Mouse (Mus musculus): Measurements from ENCODE around the gene Pum3. TPM values are rescaled to one million over a fixed set of nuclear protein-coding genes. Genes with fewer than 3 reads are reported as not detected.
"Not testable (repeated sequence)": the region's sequence is repeated elsewhere in the genome, so short reads cannot be mapped to it uniquely, and the experiment has no call there.

Gene Pum3
- polyA plus RNA-seq, 1 experiment = 13.1 TPM

GRCm38 (mm10) chr19:27395936-27396335 is 33.7 kb downstream of the Pum3 start:
- Histone ChIP-seq H3K4me1 (ENCODE audit: control insufficient read depth, insufficient read depth, low read length) (peaks cover 40% of the 10 kb centered on the region), H3K27me3 (replicated peaks; ENCODE audit: control insufficient read depth, insufficient read depth, low read length) (no peaks in the 10 kb centered on the region), H3K36me3 (ENCODE audit: control insufficient read depth, insufficient read depth, low read length) (peaks cover 1% of the 10 kb centered on the region; the same call in 1 of the 2 replicates), H3K4me3 (ENCODE audit: insufficient read depth, low read depth, low read length) (no peak overlapping the region), H3K27ac (ENCODE audit: insufficient read depth, low read depth, low read length) (peak overlapping the region; percentile 89)
- WGBS = 46% methylated on average over 5 of the region's 5 CpGs
- no peak for TF ChIP-seq CTCF (conservative IDR thresholded peaks at IDR 0.05; ENCODE audit: insufficient read depth, insufficient read length, low read depth, low read length)
- TF ChIP-seq POLR2A (IDR thresholded peaks at IDR 0.05; ENCODE audit: low read depth, low read length) = no peak
- peak; percentile 84 for DNase-seq

DNA sequence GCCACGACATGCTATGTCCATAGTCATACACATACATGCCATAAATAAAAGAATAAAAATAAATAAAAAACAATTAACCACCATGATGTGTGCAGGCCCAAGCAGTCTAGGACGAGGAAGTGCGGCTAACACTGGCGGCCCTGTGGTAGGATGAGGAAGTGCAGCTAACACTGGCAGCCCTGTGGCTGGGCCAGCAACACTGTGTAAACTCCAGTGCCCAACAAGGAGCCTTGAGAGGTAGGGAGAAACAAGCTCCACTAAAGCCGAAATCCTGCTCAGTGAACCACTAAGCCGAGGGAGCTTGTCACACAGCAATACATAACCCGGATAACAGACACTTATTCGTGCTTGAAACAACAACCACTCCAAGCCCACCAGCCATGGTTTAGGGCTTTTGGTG is 34.1 kb downstream of the Pum3 start:
- Histone ChIP-seq H3K27me3 (replicated peaks; ENCODE audit: control insufficient read depth, insufficient read depth, low read length) (no peaks in the 10 kb centered on the region), H3K27ac (ENCODE audit: insufficient read depth, low read depth, low read length) (peak overlapping the region; percentile 89), H3K4me3 (ENCODE audit: insufficient read depth, low read depth, low read length) (no peak overlapping the region), H3K4me1 (ENCODE audit: control insufficient read depth, insufficient read depth, low read length) (peaks cover 40% of the 10 kb centered on the region), H3K36me3 (ENCODE audit: control insufficient read depth, insufficient read depth, low read length) (peaks cover 1% of the 10 kb centered on the region; the same call in 1 of the 2 replicates)
- TF ChIP-seq POLR2A (IDR thresholded peaks at IDR 0.05; ENCODE audit: low read depth, low read length) (no peak), CTCF (conservative IDR thresholded peaks at IDR 0.05; ENCODE audit: insufficient read depth, insufficient read length, low read depth, low read length) (peak; percentile 53)
- 35% methylated on average over 8 of the region's 8 CpGs for WGBS
- DNase-seq = peak; percentile 80

DNA sequence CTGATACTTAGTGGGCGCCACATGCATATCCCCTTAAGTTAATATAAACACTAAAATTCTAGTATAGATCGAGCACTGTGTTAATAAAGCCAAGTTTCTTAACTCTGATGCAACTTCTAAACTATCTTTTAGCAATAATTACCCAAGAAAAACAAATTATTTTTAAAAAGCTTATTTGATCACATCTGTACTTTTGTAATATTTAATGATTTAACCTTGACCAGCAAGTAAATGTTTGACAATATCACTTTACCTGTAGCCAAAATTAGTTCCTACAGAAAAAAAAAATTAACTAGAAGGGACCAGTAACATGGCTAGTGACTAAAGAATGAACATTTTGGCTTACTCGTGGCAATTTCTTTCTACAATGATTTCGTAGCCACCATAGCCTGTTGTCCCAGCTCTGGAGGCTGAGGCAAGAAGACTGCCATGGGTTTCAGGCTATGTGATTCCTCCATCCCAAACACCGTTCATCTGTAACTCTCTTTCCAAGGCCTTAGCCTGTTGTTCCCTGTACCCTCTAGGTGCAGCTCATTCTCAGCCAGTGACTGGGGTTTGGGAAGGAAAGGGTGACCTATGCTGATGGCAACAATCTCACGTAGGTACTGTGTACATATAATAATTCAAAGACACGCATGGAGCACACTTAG is 35.2 kb downstream of the Pum3 start:
- no peaks in the 10 kb centered on the region for H3K27me3 ChIP-seq (replicated peaks; ENCODE audit: control insufficient read depth, insufficient read depth, low read length)
- TF ChIP-seq CTCF (conservative IDR thresholded peaks at IDR 0.05; ENCODE audit: insufficient read depth, insufficient read length, low read depth, low read length) = no peak
- TF ChIP-seq POLR2A (IDR thresholded peaks at IDR 0.05; ENCODE audit: low read depth, low read length) = no peak
- peak overlapping the region; percentile 89 for H3K27ac ChIP-seq (ENCODE audit: insufficient read depth, low read depth, low read length)
- DNase-seq = peak; percentile 48
- peaks cover 4% of the 10 kb centered on the region; the same call in 1 of the 2 replicates for H3K36me3 ChIP-seq (ENCODE audit: control insufficient read depth, insufficient read depth, low read length)
- H3K4me3 ChIP-seq (ENCODE audit: insufficient read depth, low read depth, low read length) = no peak overlapping the region
- H3K4me1 ChIP-seq (ENCODE audit: control insufficient read depth, insufficient read depth, low read length) = peaks cover 40% of the 10 kb centered on the region
- WGBS = 63% methylated on average over 7 of the region's 7 CpGs

DNA sequence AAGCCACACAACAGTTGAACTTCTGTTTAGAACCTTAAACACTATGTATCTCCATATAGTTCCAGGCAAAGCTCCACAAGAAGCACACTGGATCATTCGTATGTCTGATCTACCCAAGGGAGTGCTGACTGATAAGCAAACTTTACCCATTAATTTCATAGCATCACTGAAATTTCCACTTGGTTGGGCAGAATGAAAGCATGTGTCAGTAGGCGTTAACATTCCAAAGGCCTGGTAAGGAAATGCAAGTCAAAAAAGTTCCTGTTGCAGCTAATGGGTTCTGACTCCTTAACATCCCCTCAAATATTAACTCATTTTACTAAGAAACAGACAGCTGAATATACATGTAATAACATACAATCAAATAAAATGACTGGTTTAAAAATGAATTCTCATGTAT is 37.2 kb downstream of the Pum3 start:
- no peak overlapping the region for H3K27ac ChIP-seq (ENCODE audit: insufficient read depth, low read depth, low read length)
- no peak overlapping the region for H3K4me3 ChIP-seq (ENCODE audit: insufficient read depth, low read depth, low read length)
- H3K27me3 ChIP-seq (replicated peaks; ENCODE audit: control insufficient read depth, insufficient read depth, low read length) = no peaks in the 10 kb centered on the region
- H3K4me1 ChIP-seq (ENCODE audit: control insufficient read depth, insufficient read depth, low read length) = peaks cover 34% of the 10 kb centered on the region
- DNase-seq = peak; percentile 67
- no peak for TF ChIP-seq POLR2A (IDR thresholded peaks at IDR 0.05; ENCODE audit: low read depth, low read length)
- TF ChIP-seq CTCF (conservative IDR thresholded peaks at IDR 0.05; ENCODE audit: insufficient read depth, insufficient read length, low read depth, low read length) = no peak
- WGBS = 39% methylated on average over 2 of the region's 2 CpGs
- peaks cover 4% of the 10 kb centered on the region; the same call in 1 of the 2 replicates for H3K36me3 ChIP-seq (ENCODE audit: control insufficient read depth, insufficient read depth, low read length)

DNA sequence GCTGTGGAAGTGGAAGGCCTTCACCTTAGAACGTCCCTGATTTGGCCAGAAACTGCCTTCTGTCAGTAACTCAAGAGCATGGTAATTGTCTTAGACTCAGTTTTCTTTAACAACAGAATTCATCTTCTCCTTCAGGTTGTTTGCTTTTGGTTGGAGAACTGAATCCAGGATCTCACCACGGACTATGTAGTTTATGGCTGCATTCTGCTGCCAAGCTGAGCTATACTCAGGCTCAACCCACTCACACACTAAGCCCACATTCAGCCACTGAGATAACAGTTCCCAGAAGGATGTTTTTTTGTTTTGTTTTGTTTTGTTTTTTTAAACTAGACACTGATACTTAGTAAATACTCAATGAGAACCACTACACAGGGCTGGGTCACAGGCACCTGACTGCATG is 38.3 kb downstream of the Pum3 start:
- no peak for DNase-seq
- Histone ChIP-seq H3K4me1 (ENCODE audit: control insufficient read depth, insufficient read depth, low read length) (peaks cover 29% of the 10 kb centered on the region), H3K27me3 (replicated peaks; ENCODE audit: control insufficient read depth, insufficient read depth, low read length) (no peaks in the 10 kb centered on the region), H3K36me3 (ENCODE audit: control insufficient read depth, insufficient read depth, low read length) (peaks cover 4% of the 10 kb centered on the region; the same call in 1 of the 2 replicates), H3K4me3 (ENCODE audit: insufficient read depth, low read depth, low read length) (no peak overlapping the region), H3K27ac (ENCODE audit: insufficient read depth, low read depth, low read length) (no peak overlapping the region)
- 88% methylated on average over 2 of the region's 2 CpGs for WGBS
- TF ChIP-seq POLR2A (IDR thresholded peaks at IDR 0.05; ENCODE audit: low read depth, low read length) (no peak), CTCF (conservative IDR thresholded peaks at IDR 0.05; ENCODE audit: insufficient read depth, insufficient read length, low read depth, low read length) (no peak)

DNA sequence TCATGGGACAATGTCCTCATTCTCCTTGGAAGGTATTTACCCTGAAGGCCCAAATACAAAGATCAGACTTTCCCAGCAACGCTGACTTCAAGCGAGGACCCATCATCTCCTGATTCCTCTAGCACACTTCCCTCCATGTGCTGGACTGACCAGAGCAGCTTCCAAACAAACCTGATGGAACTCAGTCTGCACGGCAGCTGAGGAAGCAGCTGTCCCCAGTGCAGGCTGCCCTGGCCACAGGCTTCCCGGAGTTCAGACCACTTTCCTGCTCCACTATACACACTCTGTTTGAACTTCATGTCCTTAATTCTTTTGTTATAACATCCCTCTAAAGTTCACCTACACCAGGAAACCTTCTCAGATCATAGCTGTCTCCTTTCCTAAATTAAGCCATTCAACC is 40.1 kb downstream of the Pum3 start:
- H3K4me1 ChIP-seq (ENCODE audit: control insufficient read depth, insufficient read depth, low read length) = peaks cover 11% of the 10 kb centered on the region
- H3K27me3 ChIP-seq (replicated peaks; ENCODE audit: control insufficient read depth, insufficient read depth, low read length); H3K27ac ChIP-seq (ENCODE audit: insufficient read depth, low read depth, low read length); H3K4me3 ChIP-seq (ENCODE audit: insufficient read depth, low read depth, low read length); H3K36me3 ChIP-seq (ENCODE audit: control insufficient read depth, insufficient read depth, low read length); DNase-seq: not testable (repeated sequence)
- WGBS = 92% methylated on average over 4 of the region's 4 CpGs

DNA sequence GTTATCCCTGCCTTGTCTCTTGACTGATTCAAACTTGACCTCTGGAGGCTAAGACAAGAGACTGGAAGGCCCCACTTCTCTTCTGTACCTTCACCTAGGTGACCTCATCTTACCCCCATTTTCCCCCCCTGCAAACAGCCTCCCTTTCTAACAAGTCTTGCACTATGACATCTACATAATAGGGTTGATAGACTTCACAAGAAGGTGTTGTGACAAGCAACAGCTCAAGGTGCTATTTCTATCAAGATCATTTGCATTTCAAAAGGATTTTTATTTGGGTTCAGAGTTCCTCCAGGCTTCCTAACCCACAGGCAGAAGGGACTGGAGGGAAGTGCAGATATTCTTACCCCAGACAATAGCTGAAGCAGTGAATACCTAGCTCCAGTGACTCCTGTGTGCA is 44.3 kb downstream of the Pum3 start:
- DNase-seq = no peak
- H3K4me1 ChIP-seq (ENCODE audit: control insufficient read depth, insufficient read depth, low read length) = no peaks in the 10 kb centered on the region; the same call in 1 of the 2 replicates
- 0 out of 2 replicates have a peak, but pooled peaks cover 2% of the 10 kb centered on the region for H3K36me3 ChIP-seq (ENCODE audit: control insufficient read depth, insufficient read depth, low read length)
- no peak overlapping the region for H3K27ac ChIP-seq (ENCODE audit: insufficient read depth, low read depth, low read length)
- TF ChIP-seq POLR2A (IDR thresholded peaks at IDR 0.05; ENCODE audit: low read depth, low read length) (no peak), CTCF (conservative IDR thresholded peaks at IDR 0.05; ENCODE audit: insufficient read depth, insufficient read length, low read depth, low read length) (no peak)
- no peak overlapping the region for H3K4me3 ChIP-seq (ENCODE audit: insufficient read depth, low read depth, low read length)
- no peaks in the 10 kb centered on the region for H3K27me3 ChIP-seq (replicated peaks; ENCODE audit: control insufficient read depth, insufficient read depth, low read length)
